Mouse (Mus musculus) spleen, adult 2 months (tissue): ENCODE data around the gene Tirap.

Source experiments
- CTCF ChIP-seq: fragments of 200-500 bp; IDR thresholded peaks from 2 replicates; pipeline ENCODE4 v1.5.1; 2011; ENCODE audit warnings: mild to moderate bottlenecking, inconsistent platforms; ENCODE audit not compliant: insufficient read depth, insufficient read length, insufficient replicate concordance; ENCODE audit errors: extremely low read depth
- POLR2A ChIP-seq: fragments of 200-500 bp; IDR thresholded peaks from 2 replicates; pipeline ENCODE4 v1.6.1; 2011; ENCODE audit warnings: low read depth, low read length, inconsistent platforms

GRCm38 (mm10) chr9:35249476-35249875 is 49.4 kb upstream of the Tirap start:
- TF ChIP-seq CTCF (no peak), POLR2A (no peak)
